Mouse (Mus musculus) heart, adult 18-20 months (tissue): ENCODE data around the gene Ifna16. TPM values are rescaled to one million over a fixed set of nuclear protein-coding genes. Genes with fewer than 3 reads are reported as not detected.

ENCODE experiments used
- DNase-seq, 2 experiments: peaks; one replicate each; pipeline ENCODE4 v3.0.0; 2021 to 2022; ENCODE audit warnings: mixed read lengths in 1 of 2
- total RNA-seq, 2 experiments: library from RNA; stranded (reverse); gene quantifications; 2 replicates each; pipeline ENCODE4 v1.2.3; 2021

Gene Ifna16
- total RNA-seq, 2 experiments from 2014 or later, result not detected

DNA sequence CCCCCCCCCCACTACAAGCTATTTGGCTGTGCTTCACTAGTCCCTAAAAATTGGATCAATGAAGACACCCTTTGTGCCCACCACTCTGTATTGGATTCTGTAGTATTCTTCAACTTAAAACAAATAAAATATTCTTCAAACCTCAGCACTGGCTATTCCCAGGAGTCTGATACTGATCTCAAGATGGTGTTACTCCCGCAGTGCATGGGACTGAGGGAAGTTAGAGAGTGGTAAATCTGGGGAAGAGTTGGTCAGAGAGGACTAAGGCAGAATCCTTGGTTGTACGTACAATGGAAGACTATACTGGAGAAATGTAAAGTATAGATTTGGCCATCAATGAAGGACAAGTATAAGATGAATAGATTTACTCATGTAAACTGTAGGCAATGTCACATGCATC lies 34.2 kb downstream of the Ifna16 start:
- DNase-seq, result no peak

DNA sequence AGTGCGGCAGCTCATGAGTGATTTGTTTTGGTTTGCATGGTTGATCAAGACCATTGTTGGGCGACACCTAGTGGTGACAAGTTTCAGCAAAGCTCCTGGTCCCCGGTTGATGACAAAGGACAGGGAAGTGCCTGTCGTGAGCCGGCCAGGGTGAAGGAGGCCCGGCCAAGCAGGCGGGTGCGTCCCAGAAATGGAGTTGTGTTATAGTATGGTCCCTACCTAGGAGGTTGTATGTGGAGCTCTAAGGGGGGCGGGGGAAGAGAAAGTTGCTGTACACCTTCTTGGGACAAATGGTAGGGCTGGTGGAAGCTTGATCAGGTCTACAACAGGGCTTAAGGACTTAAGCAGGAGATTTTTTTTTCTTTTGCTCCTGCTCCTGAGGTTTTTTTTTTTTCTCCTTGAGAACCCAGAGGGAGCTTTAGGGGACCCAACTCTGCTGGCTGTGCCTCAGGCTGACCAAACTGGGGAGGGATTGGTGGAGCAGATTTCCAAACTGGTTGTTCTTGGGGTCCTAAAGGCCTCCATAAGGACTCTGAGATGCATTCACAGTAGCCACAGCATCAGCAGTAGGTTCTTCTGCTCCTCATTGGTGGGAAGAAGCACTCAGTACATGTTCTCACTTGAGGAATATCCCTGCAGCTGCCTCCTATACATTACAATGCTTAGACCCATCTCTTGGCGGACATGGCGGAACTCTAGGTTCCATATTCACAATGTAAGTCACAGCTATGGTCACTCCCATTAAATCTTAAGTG lies 35.5 kb downstream of the Ifna16 start:
- peak; percentile 92 to 100 for DNase-seq

DNA sequence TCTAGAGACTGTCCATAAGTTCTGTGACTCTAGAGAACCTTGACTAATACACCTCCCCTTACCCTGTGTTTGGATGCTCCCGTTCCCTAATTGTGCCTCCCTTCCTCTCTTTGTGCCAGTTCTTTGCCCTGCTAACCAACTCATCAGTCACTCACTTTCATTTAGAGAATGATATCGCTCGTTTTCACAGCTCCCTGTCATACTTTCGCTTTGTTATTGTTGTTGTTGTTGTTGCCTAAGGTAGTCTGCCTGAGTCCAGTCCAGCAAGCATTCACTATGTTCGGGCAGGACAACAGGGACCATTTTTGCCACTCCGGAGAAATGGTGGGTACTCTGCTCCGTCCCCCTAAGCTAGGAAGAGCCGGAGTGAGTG lies 36.0 kb downstream of the Ifna16 start:
- no peak for DNase-seq

DNA sequence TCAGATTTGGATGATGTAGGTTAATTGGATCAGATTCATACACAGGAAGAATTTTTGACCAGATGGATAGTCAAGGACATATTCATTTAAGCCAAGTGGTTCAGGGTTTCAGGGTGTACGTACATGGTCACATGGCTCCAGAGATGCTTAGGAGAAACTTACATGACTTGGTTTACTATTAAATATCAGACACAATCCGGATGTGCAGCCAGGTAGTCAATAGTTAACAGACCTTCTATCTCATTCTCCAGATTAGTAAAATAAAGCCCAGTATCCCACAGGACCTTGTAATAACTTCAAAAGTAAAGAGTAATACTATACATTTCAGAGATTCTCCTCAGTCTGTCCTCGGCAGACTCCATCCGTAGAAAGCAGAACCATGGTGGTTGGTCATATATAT lies 42.4 kb downstream of the Ifna16 start, which contains the start of gene C87499:
C87499 (minus strand) TSS at position 101 of the 400 bp plus-strand sequence.
- DNase-seq, result no peak

Other genes with a start within 250 kb of the Ifna16 start
- gene Hacd4, start 238.0 kb downstream of the Ifna16 start, total RNA-seq, result 1 to 10 TPM; 3.6 to 3.9 TPM
- not detected for gene Ifnb1, start 154.2 kb downstream of the Ifna16 start, total RNA-seq
- not detected for gene Ifna15, start 118.7 kb downstream of the Ifna16 start, total RNA-seq
- not detected for gene Ifna14, start 105.1 kb downstream of the Ifna16 start, total RNA-seq
- not detected for gene Ifna9, start 84.5 kb downstream of the Ifna16 start, total RNA-seq
- gene Ifna12, start 73.5 kb downstream of the Ifna16 start, total RNA-seq, result not detected
- gene C87499, start 42.5 kb downstream of the Ifna16 start, total RNA-seq, result not detected
- not detected for gene Ifna13, start 32.5 kb downstream of the Ifna16 start, total RNA-seq
- not detected for gene Ifna2, start 7.0 kb upstream of the Ifna16 start, total RNA-seq
- not detected for gene Ifnab, start 14.4 kb upstream of the Ifna16 start, total RNA-seq
- under 1 TPM in 1 of 2 experiments, not detected in 1; 0.42 TPM for gene Gm26566, start 44.9 kb upstream of the Ifna16 start, total RNA-seq
- gene Klhl9, start 45.5 kb upstream of the Ifna16 start, total RNA-seq, result 10 to 100 TPM; 72.4 to 76.1 TPM
- not detected for gene Gm13271, start 77.9 kb upstream of the Ifna16 start, total RNA-seq
- not detected for gene Gm13283, start 83.2 kb upstream of the Ifna16 start, total RNA-seq
- gene Gm13290, start 96.9 kb upstream of the Ifna16 start, total RNA-seq, result not detected
- gene Gm13289, start 100.0 kb upstream of the Ifna16 start, total RNA-seq, result not detected
- not detected for gene Gm13272, start 102.9 kb upstream of the Ifna16 start, total RNA-seq
- not detected for gene Ifnz, start 105.2 kb upstream of the Ifna16 start, total RNA-seq
- not detected for gene Gm13276, start 108.8 kb upstream of the Ifna16 start, total RNA-seq
- gene Gm13277, start 111.7 kb upstream of the Ifna16 start, total RNA-seq, result not detected
- gene Gm13278, start 114.6 kb upstream of the Ifna16 start, total RNA-seq, result not detected
- gene Gm13275, start 117.6 kb upstream of the Ifna16 start, total RNA-seq, result not detected
- not detected for gene Gm13279, start 120.5 kb upstream of the Ifna16 start, total RNA-seq
- not detected for gene Gm13285, start 122.7 kb upstream of the Ifna16 start, total RNA-seq
- not detected for gene Gm13287, start 126.3 kb upstream of the Ifna16 start, total RNA-seq
- gene Gm13288, start 128.6 kb upstream of the Ifna16 start, total RNA-seq, result not detected
- gene Ifna7, start 139.3 kb upstream of the Ifna16 start, total RNA-seq, result not detected
- gene Ifna11, start 143.0 kb upstream of the Ifna16 start, total RNA-seq, result not detected
- gene Ifna6, start 150.5 kb upstream of the Ifna16 start, total RNA-seq, result not detected
- gene Ifna5, start 158.6 kb upstream of the Ifna16 start, total RNA-seq, result not detected
- gene Ifna4, start 164.9 kb upstream of the Ifna16 start, total RNA-seq, result not detected
- not detected for gene Ifna1, start 173.2 kb upstream of the Ifna16 start, total RNA-seq
- not detected for gene Ifne, start 203.3 kb upstream of the Ifna16 start, total RNA-seq